ENCODE assay signal across 9 mouse cellular contexts in the genomic region with DNA sequence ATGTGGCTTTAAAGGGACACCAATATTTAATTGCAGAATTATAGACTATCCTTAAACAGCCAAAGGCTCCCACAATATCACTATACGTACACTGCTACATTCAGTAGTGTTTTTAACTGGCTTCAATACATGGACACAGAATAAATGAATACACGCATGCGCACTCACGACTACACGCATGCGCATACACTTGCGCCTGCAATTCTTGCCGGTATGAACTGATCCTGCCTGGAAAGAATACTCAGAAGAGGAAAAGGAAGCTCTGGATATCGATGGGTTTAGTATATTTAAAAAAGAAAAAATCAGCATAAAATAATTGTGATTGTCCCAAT.
A peak's percentile ranks its signal among the peaks of the same experiment; 100 is the strongest.
DNase-seq lines count a peak whose midpoint lies in the region; ATAC-seq and TF ChIP-seq lines count a peak whose summit lies in the region.
"Had no signal": no experiment of that assay in that cellular context is flagged by ENCODE, and none has a peak within 500 bp of the region (broad histone marks: within the 10 kb centered on the region; RNA-seq: fewer than 3 reads in every experiment).

No protein-coding gene starts in this region.

- peak; percentile 29 to 33 for DNase-seq in cerebellum, postnatal 10 days
- DNase-seq in forebrain, postnatal 0 days = peak; percentile 97
- peak; percentile 80 to 82 for DNase-seq in layer of hippocampus, postnatal 36 days
- DNase-seq in lung, postnatal 36 days = no peak
- DNase-seq in thymus, postnatal 10 days (ENCODE audit: low spot score in 2 of 2) = no peak
- DNase-seq in lung, adult 18-20 months = no peak
- DNase-seq: lung, embryonic 14.5 days had no signal

- H3K4me1 ChIP-seq in forebrain, postnatal 0 days (ENCODE audit: insufficient read depth) = peaks cover 13% of the 10 kb centered on the region; the same call in 1 of the 2 replicates
- H3K4me1 ChIP-seq in neural tube, embryonic 14.5 days (ENCODE audit: control insufficient read depth, insufficient read depth, low read length) = 0 out of 2 replicates have a peak, but pooled peaks cover 7% of the 10 kb centered on the region
- no peaks in the 10 kb centered on the region for H3K4me1 ChIP-seq in intestine, postnatal 0 days (replicated peaks; ENCODE audit: control insufficient read depth, insufficient read depth, low read length)

- H3K9me3 ChIP-seq in forebrain, postnatal 0 days (ENCODE audit: low read length) = no peaks in the 10 kb centered on the region
- no peaks in the 10 kb centered on the region for H3K9me3 ChIP-seq in neural tube, embryonic 14.5 days (ENCODE audit: control insufficient read depth, low read length)
- no peaks in the 10 kb centered on the region for H3K9me3 ChIP-seq in intestine, postnatal 0 days (ENCODE audit: control insufficient read depth)

- peak overlapping the region; percentile 25 for H3K4me3 ChIP-seq in forebrain, postnatal 0 days (ENCODE audit: low read depth, low read length)
- no peak overlapping the region for H3K4me3 ChIP-seq in neural tube, embryonic 14.5 days (ENCODE audit: low read depth, low read length)
- no peak overlapping the region for H3K4me3 ChIP-seq in intestine, postnatal 0 days (ENCODE audit: low read depth, low read length)

- peak overlapping the region; percentile 39 for H3K9ac ChIP-seq in forebrain, postnatal 0 days
- no peak overlapping the region for H3K9ac ChIP-seq in neural tube, embryonic 14.5 days (replicated peaks; ENCODE audit: low read depth, low read length)
- H3K9ac ChIP-seq in intestine, postnatal 0 days (ENCODE audit: low read depth, low read length) = no peak overlapping the region
- H3K9ac ChIP-seq: lung, embryonic 14.5 days had no signal

- peak; percentile 92 for ATAC-seq in forebrain, postnatal 0 days
- ATAC-seq in neural tube, embryonic 14.5 days (ENCODE audit: low read depth) = no peak
- ATAC-seq in intestine, postnatal 0 days = no peak

- WGBS in forebrain, postnatal 0 days = 12% methylated on average over 9 of the region's 9 CpGs
- 70% methylated on average over 9 of the region's 9 CpGs for WGBS in neural tube, embryonic 14.5 days
- 94% methylated on average over 9 of the region's 9 CpGs for WGBS in intestine, postnatal 0 days

- peak overlapping the region; percentile 52 for H3K4me2 ChIP-seq in forebrain, postnatal 0 days (ENCODE audit: low read depth)
- H3K4me2 ChIP-seq in neural tube, embryonic 14.5 days (ENCODE audit: low read depth, low read length) = peak overlapping the region; percentile 30
- H3K4me2 ChIP-seq in intestine, postnatal 0 days (replicated peaks; ENCODE audit: low read depth) = no peak overlapping the region
- H3K4me2 ChIP-seq: lung, embryonic 14.5 days had no signal

- no peaks in the 10 kb centered on the region for H3K36me3 ChIP-seq in forebrain, postnatal 0 days (ENCODE audit: insufficient read depth)
- H3K36me3 ChIP-seq in neural tube, embryonic 14.5 days (ENCODE audit: control insufficient read depth, insufficient read depth, low read length) = no peaks in the 10 kb centered on the region
- H3K36me3 ChIP-seq in intestine, postnatal 0 days (ENCODE audit: control insufficient read depth, insufficient read depth) = no peaks in the 10 kb centered on the region

- H3K27ac ChIP-seq in forebrain, postnatal 0 days (ENCODE audit: low read depth, low read length) = peak overlapping the region; percentile 86
- H3K27ac ChIP-seq in neural tube, embryonic 14.5 days (ENCODE audit: low read depth, low read length) = peak overlapping the region; percentile 52; the same call in 1 of the 2 replicates
- H3K27ac ChIP-seq in intestine, postnatal 0 days (ENCODE audit: low read depth, low read length) = no peak overlapping the region

- H3K27me3 ChIP-seq in forebrain, postnatal 0 days (ENCODE audit: insufficient read depth, low read length) = no peaks in the 10 kb centered on the region
- H3K27me3 ChIP-seq in neural tube, embryonic 14.5 days (ENCODE audit: control insufficient read depth, insufficient read depth, low read length) = no peaks in the 10 kb centered on the region
- H3K27me3 ChIP-seq in intestine, postnatal 0 days (replicated peaks; ENCODE audit: control insufficient read depth, insufficient read depth, low read length) = no peaks in the 10 kb centered on the region

- TF ChIP-seq CTCF in forebrain, postnatal 0 days (IDR thresholded peaks at IDR 0.05; ENCODE audit: low read depth) = no peak
- no peak for TF ChIP-seq CTCF in intestine, postnatal 0 days (IDR thresholded peaks at IDR 0.05; ENCODE audit: low read depth)

Comparison
In these comparisons a context has a peak if more than half of its experiments do, and no peak if none do; other contexts are left out.
1. DNase-seq: peak in cerebellum, postnatal 10 days (2 of 2), forebrain, postnatal 0 days (single experiment) and layer of hippocampus, postnatal 36 days (2 of 2); none in lung, postnatal 36 days (single experiment), thymus, postnatal 10 days (0 of 2) and lung, adult 18-20 months (0 of 2).